Mouse (Mus musculus) G1E (cell line): ENCODE measurements at regions not wholly inside any gene's neighbourhood (a gene's known extent, or its start where the extent isn't known, plus 50 kb on each side); places are given as distances from the start of the nearest gene placed in this dataset.

Source experiments
- ATAC-seq: 2 replicates; pipeline ENCODE4 v1.8.0; 2016; ENCODE audit warnings: mild to moderate bottlenecking; ENCODE audit not compliant: insufficient number of reproducible peaks, poor library complexity, low FRiP score, severe bottlenecking; ENCODE audit errors: extremely low read depth
- DNase-seq: peaks from one replicate; pipeline ENCODE4 v3.0.0; 2012; ENCODE audit warnings: low spot score
- H3K27me3 ChIP-seq: 2 replicates; pipeline ENCODE4 v1.6.1; 2012; ENCODE audit warnings: mild to moderate bottlenecking, low read length, inconsistent platforms; ENCODE audit not compliant: insufficient read depth
- H3K36me3 ChIP-seq: replicated peaks from 2 replicates; pipeline ENCODE3; 2012; ENCODE audit warnings: mild to moderate bottlenecking, inconsistent platforms
- H3K4me1 ChIP-seq: 2 replicates; pipeline ENCODE4 v1.6.1; 2012; ENCODE audit warnings: low read depth, low read length, inconsistent platforms, mixed read lengths; ENCODE audit not compliant: insufficient read depth
- H3K4me3 ChIP-seq: 2 replicates; pipeline ENCODE4 v1.5.1; 2012; ENCODE audit warnings: low read depth, mild to moderate bottlenecking, inconsistent platforms, low read length, moderate library complexity, mixed read lengths
- H3K9me3 ChIP-seq: replicated peaks from 2 replicates; pipeline ENCODE4 v1.6.1; 2012; ENCODE audit warnings: inconsistent platforms
- CTCF ChIP-seq: IDR thresholded peaks from 2 replicates; pipeline ENCODE4 v1.5.1; 2012; ENCODE audit warnings: low read depth, low read length, inconsistent platforms, mixed read lengths
- GATA1 ChIP-seq: IDR thresholded peaks from 2 replicates; pipeline ENCODE4 v1.6.1; 2012; ENCODE audit warnings: borderline replicate concordance, low read length, inconsistent platforms, mixed read lengths
- GATA2 ChIP-seq: IDR thresholded peaks from 2 replicates; pipeline ENCODE4 v1.6.1; 2012; ENCODE audit warnings: low read depth, low read length, inconsistent platforms, borderline replicate concordance
- POLR2AphosphoS5 ChIP-seq: IDR thresholded peaks from 2 replicates; pipeline ENCODE4 v1.6.1; 2012; ENCODE audit warnings: low read depth, low read length, inconsistent platforms; ENCODE audit not compliant: insufficient replicate concordance
- TAL1 ChIP-seq: conservative IDR thresholded peaks from 2 replicates; pipeline ENCODE4 v1.6.1; 2012; ENCODE audit warnings: low read depth, low read length, inconsistent platforms, mixed read lengths

- TF ChIP-seq TAL1, result no peak
- no peak for TF ChIP-seq GATA1
- TF ChIP-seq CTCF, result no peak
- no peak for TF ChIP-seq POLR2AphosphoS5
- no peak for TF ChIP-seq GATA2
- no peaks in the 10 kb centered on the region for H3K27me3 ChIP-seq
- H3K36me3 ChIP-seq, result no peaks in the 10 kb centered on the region
- ATAC-seq (no peak), DNase-seq (no peak)
- H3K4me1 ChIP-seq, result no peaks in the 10 kb centered on the region
- H3K4me3 ChIP-seq, result no peak overlapping the region
- H3K9me3 ChIP-seq, result peaks cover 52% of the 10 kb centered on the region
Measured at GRCm38 (mm10) chr9:116511450-116511849, 336.3 kb upstream of the Tgfbr2 start.

GRCm38 (mm10) chr9:116507756-116508155 is 332.6 kb upstream of the Tgfbr2 start:
- TF ChIP-seq CTCF (no peak), GATA2 (no peak), GATA1 (no peak), TAL1 (no peak), POLR2AphosphoS5 (no peak)
- ATAC-seq, result no peak
- H3K4me3 ChIP-seq, result no peak overlapping the region
- no peak for DNase-seq
- H3K9me3 ChIP-seq, result peaks cover 44% of the 10 kb centered on the region
- H3K36me3 ChIP-seq, result no peaks in the 10 kb centered on the region
- H3K4me1 ChIP-seq, result no peaks in the 10 kb centered on the region
- H3K27me3 ChIP-seq, result no peaks in the 10 kb centered on the region

GRCm38 (mm10) chr9:116502831-116503230 is 327.7 kb upstream of the Tgfbr2 start:
- H3K9me3 ChIP-seq, result peaks cover 34% of the 10 kb centered on the region
- no peaks in the 10 kb centered on the region for H3K36me3 ChIP-seq
- H3K27me3 ChIP-seq, result no peaks in the 10 kb centered on the region
- TF ChIP-seq POLR2AphosphoS5 (no peak), CTCF (no peak), GATA2 (no peak), GATA1 (no peak), TAL1 (no peak)
- ATAC-seq (no peak), DNase-seq (no peak)
- H3K4me3 ChIP-seq, result no peak overlapping the region
- H3K4me1 ChIP-seq, result no peaks in the 10 kb centered on the region

- DNase-seq (no peak), ATAC-seq (no peak)
- H3K4me1 ChIP-seq, result no peaks in the 10 kb centered on the region
- H3K36me3 ChIP-seq, result no peaks in the 10 kb centered on the region
- TF ChIP-seq TAL1, result no peak
- TF ChIP-seq CTCF, result no peak
- no peak for TF ChIP-seq GATA1
- no peak for TF ChIP-seq POLR2AphosphoS5
- no peak for TF ChIP-seq GATA2
- no peak overlapping the region for H3K4me3 ChIP-seq
- H3K9me3 ChIP-seq, result peaks cover 32% of the 10 kb centered on the region
- H3K27me3 ChIP-seq, result no peaks in the 10 kb centered on the region
Measured at GRCm38 (mm10) chr9:116500951-116501350, 325.8 kb upstream of the Tgfbr2 start.

GRCm38 (mm10) chr9:116491227-116491626 is 316.1 kb upstream of the Tgfbr2 start:
- H3K36me3 ChIP-seq, result no peaks in the 10 kb centered on the region
- peaks cover 29% of the 10 kb centered on the region for H3K9me3 ChIP-seq
- TF ChIP-seq GATA2 (no peak), TAL1 (no peak), POLR2AphosphoS5 (no peak), GATA1 (no peak), CTCF (no peak)
- H3K27me3 ChIP-seq, result no peaks in the 10 kb centered on the region
- no peak overlapping the region for H3K4me3 ChIP-seq
- no peak for ATAC-seq
- DNase-seq, result no peak
- no peaks in the 10 kb centered on the region for H3K4me1 ChIP-seq

GRCm38 (mm10) chr9:116489787-116490186 is 314.6 kb upstream of the Tgfbr2 start:
- H3K27me3 ChIP-seq, result no peaks in the 10 kb centered on the region
- no peak for ATAC-seq
- H3K36me3 ChIP-seq, result no peaks in the 10 kb centered on the region
- H3K4me3 ChIP-seq, result no peak overlapping the region
- no peak for TF ChIP-seq CTCF
- TF ChIP-seq TAL1, result no peak
- H3K4me1 ChIP-seq, result no peaks in the 10 kb centered on the region
- no peak for DNase-seq
- H3K9me3 ChIP-seq, result peaks cover 28% of the 10 kb centered on the region

GRCm38 (mm10) chr9:116489273-116489672 is 314.1 kb upstream of the Tgfbr2 start:
- no peak for DNase-seq
- Histone ChIP-seq H3K4me1 (no peaks in the 10 kb centered on the region), H3K9me3 (peaks cover 25% of the 10 kb centered on the region), H3K27me3 (no peaks in the 10 kb centered on the region), H3K4me3 (no peak overlapping the region), H3K36me3 (no peaks in the 10 kb centered on the region)
- no peak for ATAC-seq
- TF ChIP-seq TAL1, result no peak
- TF ChIP-seq POLR2AphosphoS5, result no peak
